Mouse (Mus musculus) testis, postnatal 14 days (tissue): ENCODE measurements at regions not wholly inside any gene's neighbourhood (a gene's known extent, or its start where the extent isn't known, plus 50 kb on each side); places are given as distances from the start of the nearest gene placed in this dataset.

Experiments used
- DNase-seq: peaks from one replicate; pipeline ENCODE4 v3.0.0; 2021; ENCODE audit warnings: low spot score

- peak; percentile 27 for DNase-seq
These were observed 257.6 kb upstream of the Adamts5 start for GRCm38 (mm10) chr16:86159021-86159815.

- DNase-seq, result no peak
These were observed 236.5 kb upstream of the Adamts5 start for GRCm38 (mm10) chr16:86138171-86138570.

DNA sequence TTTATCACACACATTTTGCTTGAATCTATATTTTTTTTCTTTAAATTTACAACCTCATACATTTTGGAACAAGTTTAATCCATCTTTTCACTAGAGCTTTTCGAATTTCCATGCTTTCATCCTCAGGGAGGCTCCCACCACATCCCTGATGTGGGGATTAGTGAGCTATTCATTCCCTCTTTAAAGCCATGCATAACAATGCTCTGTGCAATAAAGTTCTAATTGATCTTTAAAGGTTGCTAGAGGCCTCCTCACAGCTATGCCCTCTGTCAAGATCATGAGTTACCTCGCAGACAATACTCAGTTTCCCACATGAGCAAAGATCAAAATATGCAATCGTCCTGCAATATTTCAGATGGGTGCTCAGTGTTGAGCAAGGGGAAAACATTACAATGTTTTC is 234.5 kb upstream of the Adamts5 start:
- DNase-seq, result no peak

- no peak for DNase-seq
These were observed 225.8 kb upstream of the Adamts5 start for GRCm38 (mm10) chr16:86127391-86127790.

DNA sequence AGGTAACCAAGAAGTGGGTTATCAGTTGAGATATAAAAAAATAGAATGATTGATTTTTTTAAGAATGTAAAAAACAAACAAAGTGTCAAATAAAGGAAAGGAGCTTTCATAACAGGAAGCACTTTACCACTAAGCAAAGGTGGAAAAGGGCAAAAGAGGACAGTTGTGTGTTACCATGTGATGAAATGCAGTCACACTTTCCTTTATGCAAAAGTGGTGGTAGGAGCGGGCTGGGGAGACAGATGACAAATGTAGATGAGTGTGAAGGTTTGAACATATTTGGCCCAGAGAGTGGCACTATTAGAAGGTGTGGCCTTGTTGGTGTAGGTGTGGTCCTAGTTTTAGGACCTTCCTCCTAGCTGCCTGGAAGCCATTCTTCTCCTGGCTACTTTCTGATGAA is 222.6 kb upstream of the Adamts5 start:
- DNase-seq, result no peak

DNA sequence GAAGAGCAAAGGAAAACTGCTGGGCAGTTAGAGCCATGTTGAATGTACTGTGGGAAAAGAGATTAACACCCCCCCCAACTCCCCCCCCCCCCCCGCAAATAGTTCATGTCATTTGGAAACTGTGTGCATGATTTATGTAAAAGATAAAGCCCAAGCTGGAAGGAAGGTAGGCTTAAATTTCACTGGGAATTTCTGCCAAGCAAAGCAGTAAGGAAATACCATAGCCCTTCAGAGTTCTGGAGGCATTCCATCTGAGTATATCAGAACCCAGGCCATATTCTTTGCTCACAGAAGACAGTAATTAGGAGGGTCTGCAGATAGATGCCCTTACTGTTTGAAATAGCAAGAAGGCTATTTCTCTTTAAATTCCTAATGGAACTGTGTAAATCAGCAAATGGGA is 221.3 kb upstream of the Adamts5 start:
- DNase-seq, result no peak

GRCm38 (mm10) chr16:86117959-86118358 is 216.3 kb upstream of the Adamts5 start:
- DNase-seq, result no peak

DNA sequence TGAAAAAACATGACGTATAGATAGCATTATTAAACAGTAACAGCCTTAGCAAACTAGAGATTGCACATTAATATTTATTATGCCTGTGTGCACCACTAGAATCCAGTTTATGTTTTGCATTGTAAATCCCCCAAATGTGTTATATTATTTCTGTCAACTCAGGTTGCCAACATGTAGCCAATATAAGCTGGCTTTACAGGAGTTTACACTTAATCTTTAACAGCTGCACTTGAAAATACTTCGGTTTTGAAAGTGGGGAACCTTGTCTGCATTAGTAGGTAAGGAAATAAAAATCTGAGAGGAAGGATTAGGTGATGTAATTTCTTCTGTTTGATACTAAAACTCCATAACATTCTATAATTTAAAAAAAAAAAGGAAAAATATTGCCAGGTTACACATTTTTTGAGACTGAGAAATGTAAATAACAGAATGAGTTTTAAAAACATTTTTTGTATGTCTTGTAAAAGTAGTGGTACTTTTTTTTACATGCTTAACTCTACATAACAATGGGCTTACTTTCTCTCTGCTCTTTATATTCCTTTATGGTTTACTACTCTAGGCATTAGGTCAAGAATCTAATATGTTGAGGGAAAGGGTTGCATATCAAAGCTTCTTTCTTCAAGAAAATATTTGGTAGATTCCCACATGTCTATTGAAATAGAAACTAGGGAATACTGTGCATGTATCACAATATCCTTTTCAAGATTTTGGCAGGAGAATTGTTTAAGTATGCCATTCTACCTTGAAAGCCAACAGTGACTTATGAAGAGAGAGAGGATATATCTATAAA is 214.2 kb upstream of the Adamts5 start:
- DNase-seq, result no peak

GRCm38 (mm10) chr16:86094461-86094860 is 192.8 kb upstream of the Adamts5 start:
- no peak for DNase-seq

DNA sequence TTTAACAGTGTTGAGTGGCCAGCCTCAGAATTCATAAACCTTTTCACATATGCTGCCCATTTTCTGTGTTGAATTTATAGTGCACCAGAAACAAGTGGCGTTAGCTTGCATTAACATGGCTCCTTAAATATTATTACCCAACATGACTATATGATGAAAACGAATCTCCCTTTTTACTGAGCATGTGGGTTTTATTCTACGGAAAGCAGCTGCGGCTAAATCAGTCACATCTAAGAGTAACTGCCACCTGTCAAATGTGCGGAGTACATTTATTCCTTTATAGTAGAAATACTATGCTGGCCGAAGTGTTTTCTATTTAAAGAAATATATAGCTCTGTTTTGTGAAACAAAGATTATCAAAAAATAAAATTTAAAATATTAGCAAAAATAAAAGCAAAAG is 188.5 kb upstream of the Adamts5 start:
- no peak for DNase-seq

- DNase-seq, result no peak
These were observed 185.8 kb upstream of the Adamts5 start for GRCm38 (mm10) chr16:86087421-86087820.

DNA sequence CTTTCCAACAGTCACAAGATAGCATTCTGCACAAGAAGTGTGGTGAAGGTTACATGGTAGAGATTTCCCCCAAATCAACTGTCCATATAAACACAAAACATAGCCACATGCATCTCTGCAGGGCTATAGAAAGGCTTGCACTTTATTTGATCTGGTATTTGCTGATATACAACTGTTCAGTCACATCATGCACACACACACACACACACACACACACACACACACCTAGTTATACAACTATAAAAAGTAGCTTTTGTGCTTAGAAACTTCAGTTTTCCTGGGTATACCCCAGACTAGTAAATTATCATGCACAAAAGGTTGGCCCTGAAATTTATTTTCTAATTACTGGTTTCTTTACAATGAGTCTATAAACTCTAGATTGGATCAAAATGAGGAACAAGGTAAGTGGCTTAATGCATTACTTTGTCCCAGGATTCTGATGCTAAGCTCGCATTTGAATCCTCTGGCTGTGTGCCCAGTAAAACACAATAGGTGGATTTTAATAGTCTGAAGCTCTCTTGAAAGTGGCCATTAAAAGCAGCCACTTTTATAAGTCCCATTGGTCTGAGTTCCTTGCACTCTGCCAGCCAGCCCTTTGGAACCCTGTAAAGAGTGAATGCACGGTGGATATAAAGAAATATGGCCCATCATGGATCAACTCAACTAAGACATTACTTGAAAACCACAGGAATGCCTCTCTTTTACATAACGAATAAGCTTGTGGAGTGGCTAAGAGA is 166.2 kb upstream of the Adamts5 start:
- no peak for DNase-seq

GRCm38 (mm10) chr16:86060087-86060486 is 158.5 kb upstream of the Adamts5 start:
- DNase-seq, result no peak

GRCm38 (mm10) chr16:86044695-86045094 is 143.1 kb upstream of the Adamts5 start:
- DNase-seq, result no peak

- DNase-seq, result no peak
These were observed 133.1 kb upstream of the Adamts5 start for GRCm38 (mm10) chr16:86034772-86035171.

GRCm38 (mm10) chr16:86027700-86028099 is 126.1 kb upstream of the Adamts5 start:
- no peak for DNase-seq

GRCm38 (mm10) chr16:86015336-86015735 is 113.7 kb upstream of the Adamts5 start:
- no peak for DNase-seq

DNA sequence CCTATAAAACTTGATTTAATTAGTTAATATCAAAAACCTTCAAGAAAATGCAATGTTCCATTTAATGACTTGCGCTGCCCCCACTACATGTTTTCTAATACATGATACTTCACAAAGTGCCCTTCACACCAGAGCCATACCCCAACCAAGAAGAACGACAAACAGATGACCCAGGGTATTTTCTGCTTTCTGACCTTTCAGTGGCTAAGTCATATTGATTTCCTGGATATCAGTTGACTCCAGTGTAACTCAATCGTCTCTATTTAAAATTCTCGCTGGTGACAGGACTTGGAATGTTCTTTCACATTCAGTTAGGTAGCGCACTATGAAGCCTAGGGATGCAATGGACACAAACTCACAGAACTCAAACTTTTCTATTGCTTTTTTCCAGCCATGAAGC is 109.4 kb upstream of the Adamts5 start:
- DNase-seq, result no peak

DNA sequence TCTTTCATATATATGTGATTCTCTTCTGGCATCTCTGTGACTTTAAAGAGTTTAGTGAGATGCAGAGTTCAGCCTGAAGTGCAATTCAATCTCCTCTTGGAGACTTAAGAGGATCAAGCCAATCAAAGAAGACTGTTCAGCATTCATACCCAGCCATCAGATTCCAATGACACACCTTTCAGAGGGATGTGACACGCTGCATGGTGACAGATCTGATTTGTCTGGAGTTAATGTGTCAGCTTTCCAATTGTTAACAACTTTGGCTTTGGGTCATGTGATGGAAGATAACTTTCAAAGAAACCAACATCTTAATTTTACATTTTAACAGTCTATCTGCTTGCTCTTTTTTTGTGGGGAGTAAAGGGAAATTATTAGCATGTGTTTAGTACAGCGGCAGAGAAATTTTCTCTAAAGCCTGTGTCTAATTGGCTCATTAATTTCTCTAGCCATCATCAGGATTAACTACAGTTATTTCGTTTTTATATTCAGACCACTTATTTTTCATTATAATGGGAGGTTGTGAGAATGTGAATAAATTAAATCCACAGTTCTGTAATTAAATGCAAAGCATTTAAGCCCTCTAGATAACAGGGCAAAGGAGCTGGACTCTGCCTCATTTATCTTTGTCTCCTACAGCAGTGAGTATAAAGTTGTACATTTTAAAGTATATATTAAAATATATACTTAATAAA is 108.2 kb upstream of the Adamts5 start:
- no peak for DNase-seq

- no peak for DNase-seq
These were observed 106.2 kb upstream of the Adamts5 start for GRCm38 (mm10) chr16:86007799-86008198.

DNA sequence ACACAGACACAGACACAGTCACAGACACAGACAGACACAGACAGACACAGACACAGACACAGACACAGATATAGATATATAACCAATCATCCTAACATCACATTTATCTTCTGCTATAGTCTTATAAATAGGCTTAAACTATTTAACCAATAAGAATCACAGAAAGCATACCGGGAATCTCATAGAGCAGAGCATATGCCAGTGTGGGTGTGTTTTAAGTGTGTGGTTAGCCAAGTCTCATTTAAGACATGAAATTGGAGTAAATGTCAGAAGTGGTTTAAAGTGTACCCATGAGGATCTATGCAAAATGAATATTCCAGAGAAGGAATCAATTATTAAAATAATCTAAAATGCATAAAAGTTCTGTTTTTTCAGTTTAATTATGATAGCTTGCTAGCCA is 99.2 kb upstream of the Adamts5 start:
- no peak for DNase-seq

DNA sequence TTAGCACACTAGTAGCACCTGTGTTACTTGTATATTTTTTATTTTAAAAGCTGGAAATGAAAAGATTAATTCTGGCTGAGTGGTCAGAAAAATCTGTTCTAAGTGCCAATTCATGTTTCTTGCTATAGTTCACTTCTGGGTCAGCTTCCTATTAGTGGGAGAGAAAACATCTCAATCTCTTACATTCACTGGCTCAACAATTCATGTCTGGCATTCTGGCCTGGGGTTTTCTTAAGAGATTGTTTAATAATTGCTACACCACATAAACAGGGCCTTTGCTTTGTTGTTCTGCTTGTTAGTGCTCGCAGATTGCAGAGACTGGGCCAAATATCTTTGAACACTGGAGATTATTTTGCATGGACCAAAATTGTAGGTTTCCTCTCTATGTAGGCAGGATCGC is 84.2 kb upstream of the Adamts5 start:
- DNase-seq, result no peak
